Comparison of ENCODE assay signal across 9 mouse cellular contexts in the genomic region with DNA sequence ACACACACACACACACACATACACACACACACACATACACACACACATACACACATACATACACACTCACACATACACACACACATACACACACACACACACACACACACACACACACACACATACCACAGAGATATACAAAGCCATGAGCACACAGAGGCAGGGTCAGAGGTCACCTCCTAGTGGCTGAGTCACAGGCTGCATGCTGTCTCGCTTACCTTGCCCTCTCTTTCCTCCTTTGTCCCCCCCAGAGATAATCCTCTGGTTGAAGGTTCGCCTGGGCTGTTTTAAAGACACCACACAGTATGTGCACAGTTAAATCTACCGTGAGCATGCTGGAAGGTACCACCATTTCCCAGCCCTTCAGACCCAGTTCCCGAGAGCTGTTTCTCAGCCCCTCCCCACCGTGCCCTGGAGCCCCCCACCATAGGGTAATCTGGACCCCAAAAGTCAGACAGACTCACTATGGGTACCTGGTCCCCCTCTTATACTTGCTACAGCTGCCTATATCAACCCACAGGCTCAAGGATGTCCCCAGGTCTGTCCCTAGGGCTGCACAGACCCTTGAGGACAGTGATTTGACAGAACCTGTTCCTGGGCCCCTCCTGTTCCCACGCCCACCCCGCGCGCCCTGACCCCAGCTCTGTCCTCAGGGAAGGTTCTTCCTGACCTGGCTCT. TPM values are rescaled to one million over a fixed set of nuclear protein-coding genes. Genes with fewer than 3 reads are reported as not detected.
DNase-seq lines count a peak whose midpoint lies in the region; ATAC-seq and TF ChIP-seq lines count a peak whose summit lies in the region.
"Had no signal": no experiment of that assay in that cellular context is flagged by ENCODE, and none has a peak within 500 bp of the region (broad histone marks: within the 10 kb centered on the region; RNA-seq: fewer than 3 reads in every experiment).

No protein-coding gene starts in this region.

- H3K27ac ChIP-seq in forebrain, embryonic 13.5 days: peak overlapping the region; percentile 16; the same call in 1 of the 2 replicates
- no peak overlapping the region for H3K27ac ChIP-seq in liver, embryonic 14.5 days
- peak overlapping the region; percentile 52 for H3K27ac ChIP-seq in stomach, embryonic 16.5 days (ENCODE audit: low read length)

- H3K27me3 ChIP-seq in forebrain, embryonic 13.5 days: no peaks in the 10 kb centered on the region
- H3K27me3 ChIP-seq in liver, embryonic 14.5 days (ENCODE audit: control insufficient read depth, insufficient read depth, low read length): no peaks in the 10 kb centered on the region
- no peaks in the 10 kb centered on the region for H3K27me3 ChIP-seq in stomach, embryonic 16.5 days (ENCODE audit: control insufficient read depth, insufficient read depth, low read length)

- no peak overlapping the region for H3K4me2 ChIP-seq in forebrain, embryonic 13.5 days
- no peak overlapping the region for H3K4me2 ChIP-seq in liver, embryonic 14.5 days (ENCODE audit: low read depth)
- no peak overlapping the region for H3K4me2 ChIP-seq in stomach, embryonic 16.5 days (ENCODE audit: low read depth, low read length)

- peak overlapping the region; percentile 30; the same call in 1 of the 2 replicates for H3K9ac ChIP-seq in forebrain, embryonic 13.5 days
- H3K9ac ChIP-seq in liver, embryonic 14.5 days (replicated peaks): no peak overlapping the region
- H3K9ac ChIP-seq in stomach, embryonic 16.5 days (ENCODE audit: low read length): peak overlapping the region; percentile 52

- peak; percentile 36; the same call in 1 of the 2 replicates for TF ChIP-seq CTCF in lung, adult 2 months (IDR thresholded peaks at IDR 0.05; ENCODE audit: insufficient read depth, low read length)
- peak; percentile 56 for TF ChIP-seq CTCF in liver, embryonic 14.5 days (IDR thresholded peaks at IDR 0.05; ENCODE audit: low read depth)

- no peak for DNase-seq in lung, adult 2 months
- DNase-seq in lung, postnatal 25 days (ENCODE audit: low spot score): no peak
- no peak for DNase-seq in liver, embryonic 14.5 days (ENCODE audit: low read depth in 3 of 3, low spot score in 3 of 3)
- no peak for DNase-seq in layer of hippocampus, adult 8-10 months (ENCODE audit: low spot score in 2 of 2)
- no peak for DNase-seq in ovary, postnatal 10 days (ENCODE audit: low spot score)
- DNase-seq in urinary bladder, postnatal 4 days (ENCODE audit: low spot score in 2 of 2): no peak
- DNase-seq: thymus, adult 2 months had no signal

- whole genome bisulfite sequencing in lung, adult 2 months: 80% methylated on average over 9 of the region's 9 CpGs
- WGBS in forebrain, embryonic 13.5 days: 49% methylated on average over 9 of the region's 9 CpGs
- WGBS in liver, embryonic 14.5 days (ENCODE audit: insufficient replicate concordance): 57% methylated on average over 9 of the region's 9 CpGs
- 66% methylated on average over 9 of the region's 9 CpGs for WGBS in stomach, embryonic 16.5 days

- H3K4me3 ChIP-seq in lung, adult 2 months (replicated peaks; ENCODE audit: extremely low read depth, low read depth, low read length): no peak overlapping the region
- H3K4me3 ChIP-seq in forebrain, embryonic 13.5 days: no peak overlapping the region
- H3K4me3 ChIP-seq in liver, embryonic 14.5 days (ENCODE audit: insufficient read depth in 1 of 2, low read depth in 2 of 2, low read length in 2 of 2): no peak overlapping the region
- no peak overlapping the region for H3K4me3 ChIP-seq in stomach, embryonic 16.5 days (replicated peaks; ENCODE audit: low read length)

- H3K36me3 ChIP-seq in forebrain, embryonic 13.5 days (ENCODE audit: poor library complexity, severe bottlenecking): no peaks in the 10 kb centered on the region
- no peaks in the 10 kb centered on the region for H3K36me3 ChIP-seq in liver, embryonic 14.5 days (replicated peaks; ENCODE audit: control insufficient read depth, insufficient read depth, low read depth)
- H3K36me3 ChIP-seq in stomach, embryonic 16.5 days (ENCODE audit: control insufficient read depth, insufficient read depth, low read length): no peaks in the 10 kb centered on the region

- TF ChIP-seq POLR2A in lung, adult 2 months (IDR thresholded peaks at IDR 0.05; ENCODE audit: borderline replicate concordance, extremely low read depth, low read depth, low read length): no peak

- peak; percentile 36; the same call in 1 of the 2 replicates for ATAC-seq in forebrain, embryonic 13.5 days
- ATAC-seq in liver, embryonic 14.5 days (ENCODE audit: insufficient read depth): no peak
- 0 out of 2 replicates have a peak, but pooled peaks have one; percentile 25 for ATAC-seq in stomach, embryonic 16.5 days (ENCODE audit: insufficient read depth, low FRiP score)

- 0 out of 2 replicates have a peak, but pooled peaks cover 2% of the 10 kb centered on the region for H3K4me1 ChIP-seq in lung, adult 2 months (ENCODE audit: control insufficient read depth, insufficient read depth, low read length)
- peaks cover 13% of the 10 kb centered on the region; the same call in 1 of the 2 replicates for H3K4me1 ChIP-seq in forebrain, embryonic 13.5 days
- H3K4me1 ChIP-seq in liver, embryonic 14.5 days (replicated peaks; ENCODE audit: control insufficient read depth in 2 of 2, insufficient read depth in 2 of 2, low read length in 1 of 2): no peaks in the 10 kb centered on the region
- H3K4me1 ChIP-seq in stomach, embryonic 16.5 days (ENCODE audit: control insufficient read depth, insufficient read depth, low read length): peaks cover 12% of the 10 kb centered on the region; the same call in 1 of the 2 replicates

- TF ChIP-seq EP300 in liver, embryonic 14.5 days (IDR thresholded peaks at IDR 0.05; ENCODE audit: low read depth): no peak

- no peaks in the 10 kb centered on the region for H3K9me3 ChIP-seq in forebrain, embryonic 13.5 days (replicated peaks)
- H3K9me3 ChIP-seq in liver, embryonic 14.5 days (ENCODE audit: control insufficient read depth, low read length): no peaks in the 10 kb centered on the region
- no peaks in the 10 kb centered on the region for H3K9me3 ChIP-seq in stomach, embryonic 16.5 days (replicated peaks; ENCODE audit: control insufficient read depth, low read length)

RNA-seq across cellular contexts. Expression of a gene that starts 55.8 kb away (rescaled TPM):
- polyA plus RNA-seq in lung, adult 2 months (2012; rRNA removed): 2.6 and 3.9 TPM in 2 replicates
- 14.9 and 16.6 TPM in 2 replicates for polyA plus RNA-seq in forebrain, embryonic 13.5 days (2015; fragmentation: Nextera tagmentation; extraction: Ambion mirVana)
- polyA plus RNA-seq in liver, embryonic 14.5 days (2012; rRNA removed): 4.2 and 5.9 TPM in 2 replicates
- 9.2 TPM in 2 replicates for polyA plus RNA-seq in liver, embryonic 14.5 days (2014; fragmentation: Nextera tagmentation; extraction: Ambion mirVana)
- polyA plus RNA-seq in stomach, embryonic 16.5 days (2015; fragmentation: Nextera tagmentation; extraction: Ambion mirVana): 18.3 and 20.0 TPM in 2 replicates
- total RNA-seq in layer of hippocampus, adult 8-10 months (2022): 1 to 10 TPM; 4.7 to 6.8 (median 5.5) TPM

RNA-seq across cellular contexts. Expression of a gene that starts 56.1 kb away (rescaled TPM):
- polyA plus RNA-seq in lung, adult 2 months (2012; rRNA removed): 29.7 and 34.7 TPM in 2 replicates
- 74.5 and 78.6 TPM in 2 replicates for polyA plus RNA-seq in forebrain, embryonic 13.5 days (2015; fragmentation: Nextera tagmentation; extraction: Ambion mirVana)
- polyA plus RNA-seq in liver, embryonic 14.5 days (2012; rRNA removed): 42.5 and 67.0 TPM in 2 replicates
- polyA plus RNA-seq in liver, embryonic 14.5 days (2014; fragmentation: Nextera tagmentation; extraction: Ambion mirVana): 66.3 and 70.6 TPM in 2 replicates
- polyA plus RNA-seq in stomach, embryonic 16.5 days (2015; fragmentation: Nextera tagmentation; extraction: Ambion mirVana): 106 and 109 TPM in 2 replicates
- 10 to 100 TPM; 70.8 to 85.4 (median 76.0) TPM for total RNA-seq in layer of hippocampus, adult 8-10 months (2022)
